Comparison of ENCODE assay signal across 19 mouse cellular contexts in genomic region chr14:99806599-99806998, GRCm38 (mm10).
DNase-seq lines count a peak whose midpoint lies in the region; ATAC-seq lines count a peak whose summit lies in the region.
"Had no signal": no experiment of that assay in that cellular context is flagged by ENCODE, and none has a peak within 500 bp of the region (broad histone marks: within the 10 kb centered on the region; RNA-seq: fewer than 3 reads in every experiment).

No protein-coding gene starts in this region.

- H3K9ac ChIP-seq in hindbrain, embryonic 15.5 days, result no peak overlapping the region
- H3K9ac ChIP-seq in hindbrain, embryonic 16.5 days (ENCODE audit: low read depth, low read length), result no peak overlapping the region
- no peak overlapping the region for H3K9ac ChIP-seq in midbrain, embryonic 15.5 days
- no peak overlapping the region for H3K9ac ChIP-seq in midbrain, embryonic 13.5 days (replicated peaks)
- H3K9ac ChIP-seq in neural tube, embryonic 14.5 days (replicated peaks; ENCODE audit: low read depth, low read length), result no peak overlapping the region
- H3K9ac ChIP-seq: forebrain, embryonic 12.5 days; heart, embryonic 15.5 days; intestine, embryonic 15.5 days had no signal

- no peak overlapping the region for H3K4me3 ChIP-seq in hindbrain, embryonic 15.5 days
- H3K4me3 ChIP-seq in hindbrain, embryonic 16.5 days (ENCODE audit: low read length), result no peak overlapping the region
- H3K4me3 ChIP-seq in midbrain, embryonic 15.5 days, result no peak overlapping the region
- no peak overlapping the region for H3K4me3 ChIP-seq in midbrain, embryonic 13.5 days (replicated peaks)
- H3K4me3 ChIP-seq in neural tube, embryonic 14.5 days (ENCODE audit: low read depth, low read length), result no peak overlapping the region
- H3K4me3 ChIP-seq: forebrain, embryonic 12.5 days; heart, embryonic 15.5 days; intestine, embryonic 15.5 days; layer of hippocampus, adult 2 months had no signal

- peaks cover 4% of the 10 kb centered on the region; the same call in 1 of the 2 replicates for H3K4me1 ChIP-seq in hindbrain, embryonic 15.5 days (replicated peaks)
- H3K4me1 ChIP-seq in hindbrain, embryonic 16.5 days (ENCODE audit: control insufficient read depth, insufficient read depth, low read depth, low read length), result no peaks in the 10 kb centered on the region; the same call in 1 of the 2 replicates
- H3K4me1 ChIP-seq in midbrain, embryonic 15.5 days, result 0 out of 2 replicates have a peak, but pooled peaks cover 6% of the 10 kb centered on the region
- H3K4me1 ChIP-seq in midbrain, embryonic 13.5 days (replicated peaks), result 0 out of 2 replicates have a peak, but pooled peaks cover 5% of the 10 kb centered on the region
- no peaks in the 10 kb centered on the region for H3K4me1 ChIP-seq in neural tube, embryonic 14.5 days (ENCODE audit: control insufficient read depth, insufficient read depth, low read length)
- H3K4me1 ChIP-seq: forebrain, embryonic 12.5 days; heart, embryonic 15.5 days; intestine, embryonic 15.5 days had no signal

- peak; percentile 3 for DNase-seq in NIH3T3 (ENCODE audit: low read depth)
- no peak for DNase-seq in frontal cortex, postnatal 10 days (ENCODE audit: low spot score in 2 of 2)
- DNase-seq: adrenal gland, postnatal 14 days; cerebellum, adult 8-10 months; heart, postnatal 4 days; kidney, adult 8-10 months; kidney, postnatal 14 days; layer of hippocampus, postnatal 36 days; lung, postnatal 4 days; right cerebral cortex, postnatal 25 days had no signal

- no peak overlapping the region for H3K4me2 ChIP-seq in hindbrain, embryonic 15.5 days
- H3K4me2 ChIP-seq in hindbrain, embryonic 16.5 days (ENCODE audit: low read length), result no peak overlapping the region
- H3K4me2 ChIP-seq in midbrain, embryonic 15.5 days, result no peak overlapping the region
- H3K4me2 ChIP-seq in midbrain, embryonic 13.5 days (replicated peaks), result no peak overlapping the region
- H3K4me2 ChIP-seq in neural tube, embryonic 14.5 days (ENCODE audit: low read depth, low read length), result no peak overlapping the region
- H3K4me2 ChIP-seq: forebrain, embryonic 12.5 days; heart, embryonic 15.5 days; intestine, embryonic 15.5 days had no signal

- peak overlapping the region; percentile 61 for H3K27ac ChIP-seq in hindbrain, embryonic 15.5 days (replicated peaks)
- H3K27ac ChIP-seq in hindbrain, embryonic 16.5 days (ENCODE audit: low read depth, low read length), result no peak overlapping the region
- H3K27ac ChIP-seq in midbrain, embryonic 15.5 days, result peak overlapping the region; percentile 34; the same call in 1 of the 2 replicates
- no peak overlapping the region for H3K27ac ChIP-seq in midbrain, embryonic 13.5 days
- H3K27ac ChIP-seq in neural tube, embryonic 14.5 days (ENCODE audit: low read depth, low read length), result no peak overlapping the region
- H3K27ac ChIP-seq: forebrain, embryonic 12.5 days; heart, embryonic 15.5 days; intestine, embryonic 15.5 days; layer of hippocampus, adult 2 months had no signal

- peak; percentile 34; the same call in 1 of the 2 replicates for ATAC-seq in hindbrain, embryonic 15.5 days (ENCODE audit: low FRiP score, low read depth)
- ATAC-seq in hindbrain, embryonic 16.5 days, result no peak
- peak; percentile 80 for ATAC-seq in midbrain, embryonic 15.5 days (replicated peaks)
- ATAC-seq in midbrain, embryonic 13.5 days, result no peak
- ATAC-seq in neural tube, embryonic 14.5 days (ENCODE audit: low read depth), result peak; percentile 81; the same call in 1 of the 2 replicates
- ATAC-seq: intestine, embryonic 15.5 days had no signal

- H3K36me3 ChIP-seq in hindbrain, embryonic 15.5 days, result no peaks in the 10 kb centered on the region
- no peaks in the 10 kb centered on the region for H3K36me3 ChIP-seq in hindbrain, embryonic 16.5 days (ENCODE audit: control insufficient read depth, insufficient read depth, low read length)
- H3K36me3 ChIP-seq in midbrain, embryonic 15.5 days (replicated peaks), result no peaks in the 10 kb centered on the region
- no peaks in the 10 kb centered on the region for H3K36me3 ChIP-seq in midbrain, embryonic 13.5 days
- H3K36me3 ChIP-seq in neural tube, embryonic 14.5 days (ENCODE audit: control insufficient read depth, insufficient read depth, low read length), result no peaks in the 10 kb centered on the region
- H3K36me3 ChIP-seq: forebrain, embryonic 12.5 days; heart, embryonic 15.5 days; intestine, embryonic 15.5 days had no signal

- H3K9me3 ChIP-seq in hindbrain, embryonic 15.5 days, result no peaks in the 10 kb centered on the region
- no peaks in the 10 kb centered on the region for H3K9me3 ChIP-seq in hindbrain, embryonic 16.5 days (ENCODE audit: control insufficient read depth, low read length)
- no peaks in the 10 kb centered on the region for H3K9me3 ChIP-seq in midbrain, embryonic 15.5 days
- no peaks in the 10 kb centered on the region for H3K9me3 ChIP-seq in midbrain, embryonic 13.5 days
- H3K9me3 ChIP-seq in neural tube, embryonic 14.5 days (ENCODE audit: control insufficient read depth, low read length), result no peaks in the 10 kb centered on the region
- H3K9me3 ChIP-seq: forebrain, embryonic 12.5 days; heart, embryonic 15.5 days; intestine, embryonic 15.5 days had no signal

- WGBS in hindbrain, embryonic 15.5 days, result 35% methylated on average over 5 of the region's 5 CpGs
- 35% methylated on average over 5 of the region's 5 CpGs for WGBS in hindbrain, embryonic 16.5 days
- WGBS in midbrain, embryonic 15.5 days, result 46% methylated on average over 5 of the region's 5 CpGs
- 51% methylated on average over 5 of the region's 5 CpGs for WGBS in midbrain, embryonic 13.5 days
- WGBS in neural tube, embryonic 14.5 days, result 35% methylated on average over 5 of the region's 5 CpGs

- no peaks in the 10 kb centered on the region for H3K27me3 ChIP-seq in hindbrain, embryonic 15.5 days
- H3K27me3 ChIP-seq in hindbrain, embryonic 16.5 days (replicated peaks; ENCODE audit: control insufficient read depth, insufficient read depth, low read length), result no peaks in the 10 kb centered on the region
- H3K27me3 ChIP-seq in midbrain, embryonic 15.5 days (replicated peaks), result no peaks in the 10 kb centered on the region
- H3K27me3 ChIP-seq in midbrain, embryonic 13.5 days, result no peaks in the 10 kb centered on the region
- no peaks in the 10 kb centered on the region for H3K27me3 ChIP-seq in neural tube, embryonic 14.5 days (ENCODE audit: control insufficient read depth, insufficient read depth, low read length)
- H3K27me3 ChIP-seq: forebrain, embryonic 12.5 days; heart, embryonic 15.5 days; intestine, embryonic 15.5 days had no signal

Comparison
In these comparisons a context has a peak if more than half of its experiments do, and no peak if none do; other contexts are left out.
1. ATAC-seq: peak in hindbrain, embryonic 15.5 days (single experiment), midbrain, embryonic 15.5 days (single experiment) and neural tube, embryonic 14.5 days (single experiment); none in hindbrain, embryonic 16.5 days (single experiment) and midbrain, embryonic 13.5 days (single experiment).
2. H3K27ac ChIP-seq: peak in hindbrain, embryonic 15.5 days (single experiment) and midbrain, embryonic 15.5 days (single experiment); none in hindbrain, embryonic 16.5 days (single experiment), midbrain, embryonic 13.5 days (single experiment) and neural tube, embryonic 14.5 days (single experiment).